Mouse (Mus musculus) intestine, embryonic 16.5 days (tissue): ENCODE measurements at regions not wholly inside any gene's neighbourhood (a gene's known extent, or its start where the extent isn't known, plus 50 kb on each side); places are given as distances from the start of the nearest gene placed in this dataset.

Source experiments
- ATAC-seq: fragments of 200-750 bp; cut with Nextera tagmentation; 2 replicates; pipeline ENCODE4 v1.8.0; 2017; ENCODE audit warnings: moderate TSS enrichment, moderate library complexity
- H3K27ac ChIP-seq: fragments of 300-500 bp; sonication (generic); 2 replicates; pipeline ENCODE4 v1.5.1; 2014; ENCODE audit warnings: mild to moderate bottlenecking, low read length
- H3K27me3 ChIP-seq: fragments of 300-500 bp; sonication (generic); replicated peaks from 2 replicates; pipeline ENCODE4 v1.6.1; 2014; ENCODE audit warnings: low read length, control low read depth, mixed read lengths; ENCODE audit not compliant: control insufficient read depth, insufficient read depth
- H3K36me3 ChIP-seq: fragments of 300-500 bp; sonication (generic); 2 replicates; pipeline ENCODE4 v1.6.1; 2014; ENCODE audit warnings: low read length, control low read depth; ENCODE audit not compliant: control insufficient read depth, insufficient read depth
- H3K4me1 ChIP-seq: fragments of 300-500 bp; sonication (generic); 2 replicates; pipeline ENCODE4 v1.6.1; 2014; ENCODE audit warnings: low read length, control low read depth, mixed read lengths; ENCODE audit not compliant: control insufficient read depth, insufficient read depth
- H3K4me2 ChIP-seq: fragments of 300-500 bp; sonication (generic); 2 replicates; pipeline ENCODE4 v1.6.1; 2014; ENCODE audit warnings: low read depth, low read length, control low read depth
- H3K4me3 ChIP-seq: fragments of 300-500 bp; sonication (generic); 2 replicates; pipeline ENCODE4 v1.5.1; 2014; ENCODE audit warnings: mild to moderate bottlenecking, low read length
- H3K9ac ChIP-seq: fragments of 300-500 bp; sonication (generic); 2 replicates; pipeline ENCODE4 v1.6.1; 2014; ENCODE audit warnings: low read depth, low read length
- H3K9me3 ChIP-seq: fragments of 300-500 bp; sonication (generic); 2 replicates; pipeline ENCODE4 v1.6.1; 2016; ENCODE audit warnings: low read length, control low read depth; ENCODE audit not compliant: control insufficient read depth
- WGBS: fragments of 180-500 bp; shearing (Covaris S2); extraction: QIAGEN DNeasy Blood & Tissue Kit; methylation state at CpG from one replicate; pipeline ENCODE4 v1.1.7; 2014; 5-methylcytosine and 5-hydroxymethylcytosine counted together

DNA sequence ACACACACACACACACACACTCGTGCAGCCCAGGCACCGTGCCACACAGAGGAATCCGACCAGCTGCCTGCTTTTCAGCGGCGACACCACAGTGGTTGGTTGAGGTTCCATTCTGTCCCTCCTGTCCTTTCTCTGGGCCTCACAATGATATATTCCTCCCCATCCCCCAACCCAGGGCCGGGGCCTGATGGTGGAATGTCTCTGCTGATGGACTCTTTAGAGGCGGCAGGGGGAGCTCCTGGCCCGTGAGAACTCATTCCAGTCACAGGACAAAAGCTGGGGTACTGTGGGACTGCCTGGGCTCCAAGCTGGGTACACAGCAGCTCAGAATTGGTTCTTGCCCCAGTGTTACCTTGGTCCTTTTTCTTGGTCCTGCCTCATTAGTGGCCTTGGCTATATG, 78.1 kb downstream of the Tpra1 start:
- H3K4me1 ChIP-seq = no peaks in the 10 kb centered on the region
- no peak overlapping the region for H3K4me3 ChIP-seq
- H3K36me3 ChIP-seq = no peaks in the 10 kb centered on the region
- ATAC-seq = peak; percentile 73; the same call in 1 of the 2 replicates
- 0 out of 2 replicates have a peak, but pooled peaks cover 3% of the 10 kb centered on the region for H3K27me3 ChIP-seq
- no peaks in the 10 kb centered on the region for H3K9me3 ChIP-seq
- no peak overlapping the region for H3K4me2 ChIP-seq
- H3K9ac ChIP-seq = no peak overlapping the region
- H3K27ac ChIP-seq = no peak overlapping the region
- WGBS = 9% methylated on average over 8 of the region's 8 CpGs

GRCm38 (mm10) chr6:88981544-88981943, 79.5 kb downstream of the Tpra1 start:
- no peak overlapping the region for H3K4me3 ChIP-seq
- H3K9ac ChIP-seq = no peak overlapping the region
- 0 out of 2 replicates have a peak, but pooled peaks cover 3% of the 10 kb centered on the region for H3K27me3 ChIP-seq
- H3K36me3 ChIP-seq = no peaks in the 10 kb centered on the region
- no peaks in the 10 kb centered on the region for H3K4me1 ChIP-seq
- no peak overlapping the region for H3K27ac ChIP-seq
- no peak overlapping the region for H3K4me2 ChIP-seq
- ATAC-seq = no peak
- no peaks in the 10 kb centered on the region for H3K9me3 ChIP-seq
- 44% methylated on average over 7 of the region's 7 CpGs for WGBS

DNA sequence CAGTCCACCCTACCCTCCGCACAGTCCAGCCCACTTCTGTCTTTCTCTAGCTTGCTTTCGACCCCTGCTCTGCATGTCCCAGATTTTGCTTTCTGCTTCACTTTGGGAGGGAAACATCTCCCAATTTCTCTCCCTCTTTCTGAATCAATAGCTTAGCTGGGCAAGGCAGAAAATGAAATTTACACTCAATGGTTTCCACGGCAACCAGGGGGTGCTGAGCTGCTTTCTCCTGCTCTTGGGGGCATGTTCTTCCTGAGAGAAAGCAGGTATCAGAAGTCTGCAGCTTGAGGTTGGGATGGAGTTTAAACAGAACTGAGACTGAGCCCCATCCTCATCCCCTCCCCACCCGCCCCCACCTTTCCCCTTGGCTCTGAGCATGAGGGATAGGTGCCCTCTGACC, 82.1 kb downstream of the Tpra1 start:
- no peak for ATAC-seq
- 0 out of 2 replicates have a peak, but pooled peaks cover 3% of the 10 kb centered on the region for H3K27me3 ChIP-seq
- H3K9me3 ChIP-seq = no peaks in the 10 kb centered on the region
- no peak overlapping the region for H3K4me3 ChIP-seq
- H3K27ac ChIP-seq = no peak overlapping the region
- H3K9ac ChIP-seq = no peak overlapping the region
- no peak overlapping the region for H3K4me2 ChIP-seq
- no peaks in the 10 kb centered on the region for H3K36me3 ChIP-seq
- no peaks in the 10 kb centered on the region for H3K4me1 ChIP-seq
- 59% methylated on average over 4 of the region's 4 CpGs for WGBS

- ATAC-seq = no peak
- Histone ChIP-seq H3K9me3 (no peaks in the 10 kb centered on the region), H3K4me1 (no peaks in the 10 kb centered on the region), H3K27ac (no peak overlapping the region), H3K9ac (no peak overlapping the region), H3K27me3 (0 out of 2 replicates have a peak, but pooled peaks cover 3% of the 10 kb centered on the region), H3K4me2 (no peak overlapping the region), H3K4me3 (no peak overlapping the region), H3K36me3 (no peaks in the 10 kb centered on the region)
- WGBS = 44% methylated on average over 4 of the region's 4 CpGs
Observed at GRCm38 (mm10) chr6:88984863-88985262, 82.8 kb downstream of the Tpra1 start.

- H3K9me3 ChIP-seq = no peaks in the 10 kb centered on the region
- no peak overlapping the region for H3K4me2 ChIP-seq
- no peak overlapping the region for H3K9ac ChIP-seq
- H3K27me3 ChIP-seq = no peaks in the 10 kb centered on the region
- H3K4me3 ChIP-seq = no peak overlapping the region
- no peaks in the 10 kb centered on the region for H3K36me3 ChIP-seq
- WGBS = 85% methylated on average over 10 of the region's 10 CpGs
- no peaks in the 10 kb centered on the region for H3K4me1 ChIP-seq
- no peak for ATAC-seq
- no peak overlapping the region for H3K27ac ChIP-seq
Observed at GRCm38 (mm10) chr6:88988551-88988950, 86.5 kb downstream of the Tpra1 start.

GRCm38 (mm10) chr6:88989617-88990299, 87.7 kb downstream of the Tpra1 start:
- Histone ChIP-seq H3K9me3 (no peaks in the 10 kb centered on the region), H3K36me3 (no peaks in the 10 kb centered on the region), H3K9ac (no peak overlapping the region), H3K27me3 (no peaks in the 10 kb centered on the region), H3K4me3 (no peak overlapping the region), H3K4me1 (no peaks in the 10 kb centered on the region), H3K4me2 (no peak overlapping the region), H3K27ac (no peak overlapping the region)
- ATAC-seq = no peak
- WGBS = 60% methylated on average over 6 of the region's 6 CpGs

GRCm38 (mm10) chr6:88990300-88990685, 88.2 kb downstream of the Tpra1 start:
- Histone ChIP-seq H3K4me3 (no peak overlapping the region), H3K27ac (no peak overlapping the region), H3K4me1 (no peaks in the 10 kb centered on the region), H3K9me3 (no peaks in the 10 kb centered on the region), H3K4me2 (no peak overlapping the region), H3K36me3 (no peaks in the 10 kb centered on the region), H3K27me3 (no peaks in the 10 kb centered on the region), H3K9ac (no peak overlapping the region)
- no peak for ATAC-seq
- 17% methylated on average over 1 of the region's 1 CpGs for WGBS

DNA sequence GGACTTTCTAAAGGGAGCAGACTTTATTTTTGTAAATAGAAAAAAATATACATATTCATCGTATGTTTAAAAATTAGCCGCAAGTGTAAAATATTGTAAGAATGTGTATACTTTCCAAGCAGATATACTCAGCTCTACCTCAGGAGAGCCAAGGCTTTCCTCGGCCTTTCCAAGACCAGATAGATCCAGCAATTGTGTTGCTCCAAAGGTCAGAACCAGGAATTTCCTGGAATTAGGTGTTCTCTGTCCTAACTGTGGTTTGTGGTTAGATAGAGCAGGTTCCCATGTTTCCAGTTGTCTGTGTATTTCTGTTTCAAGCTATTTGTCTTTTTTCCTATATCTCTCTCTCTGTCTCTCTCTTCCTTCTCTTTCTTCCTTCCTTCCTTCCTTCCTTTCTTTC, 93.0 kb downstream of the Tpra1 start:
- 80% methylated on average over 3 of the region's 3 CpGs for WGBS
- H3K27ac ChIP-seq = no peak overlapping the region
- ATAC-seq = no peak
- no peak overlapping the region for H3K4me2 ChIP-seq
- H3K9me3 ChIP-seq = no peaks in the 10 kb centered on the region
- no peaks in the 10 kb centered on the region for H3K36me3 ChIP-seq
- no peaks in the 10 kb centered on the region for H3K4me1 ChIP-seq
- H3K4me3 ChIP-seq = no peak overlapping the region
- H3K9ac ChIP-seq = no peak overlapping the region
- H3K27me3 ChIP-seq = no peaks in the 10 kb centered on the region

GRCm38 (mm10) chr6:88998927-88999722, 97.1 kb downstream of the Tpra1 start:
- ATAC-seq = no peak
- Histone ChIP-seq H3K4me1 (0 out of 2 replicates have a peak, but pooled peaks cover 2% of the 10 kb centered on the region), H3K36me3 (no peaks in the 10 kb centered on the region), H3K9ac (no peak overlapping the region), H3K27me3 (no peaks in the 10 kb centered on the region), H3K27ac (no peak overlapping the region), H3K4me3 (no peak overlapping the region), H3K9me3 (no peaks in the 10 kb centered on the region), H3K4me2 (no peak overlapping the region)
- 90% methylated on average over 3 of the region's 3 CpGs for WGBS
